Mouse (Mus musculus) splenic B cell, adult 2 months (primary cell): ENCODE results near the gene Tulp2.

Experiments
- DNase-seq: peaks from one replicate; pipeline ENCODE4 v3.0.0-alpha.2; 2011; ENCODE audit warnings: low read depth, low spot score
- H3K27me3 ChIP-seq: 2 replicates; pipeline ENCODE4 v1.6.1; 2012; ENCODE audit warnings: mild to moderate bottlenecking, low read length, moderate library complexity, mixed read lengths; ENCODE audit not compliant: control insufficient read depth, poor library complexity, insufficient read depth, severe bottlenecking
- H3K36me3 ChIP-seq: 2 replicates; pipeline ENCODE4 v1.6.1; 2012; ENCODE audit warnings: mild to moderate bottlenecking, low read length, moderate library complexity, mixed read lengths; ENCODE audit not compliant: control insufficient read depth, poor library complexity, insufficient read depth, severe bottlenecking

Gene Tulp2

GRCm38 (mm10) chr7:45488293-45489204, 6.9 kb downstream of the Tulp2 start, which contains the start of gene Dhdh:
TSS of gene Dhdh (minus strand) at chr7:45488805.
- DNase-seq = peak; percentile 52
- Histone ChIP-seq H3K27me3 (no peaks in the 10 kb centered on the region), H3K36me3 (no peaks in the 10 kb centered on the region)

GRCm38 (mm10) chr7:45489578-45489977, 7.9 kb downstream of the Tulp2 start:
- no peak for DNase-seq
- Histone ChIP-seq H3K36me3 (no peaks in the 10 kb centered on the region), H3K27me3 (no peaks in the 10 kb centered on the region)

GRCm38 (mm10) chr7:45490822-45491221, 9.1 kb downstream of the Tulp2 start:
- no peak for DNase-seq
- H3K36me3 ChIP-seq = no peaks in the 10 kb centered on the region; the same call in none of the 2 replicates
- H3K27me3 ChIP-seq = no peaks in the 10 kb centered on the region

GRCm38 (mm10) chr7:45491264-45491663, 9.6 kb downstream of the Tulp2 start:
- H3K36me3 ChIP-seq = no peaks in the 10 kb centered on the region; the same call in none of the 2 replicates
- no peak for DNase-seq
- H3K27me3 ChIP-seq = no peaks in the 10 kb centered on the region

GRCm38 (mm10) chr7:45492225-45492844, 10.7 kb downstream of the Tulp2 start:
- Histone ChIP-seq H3K27me3 (no peaks in the 10 kb centered on the region), H3K36me3 (no peaks in the 10 kb centered on the region; the same call in none of the 2 replicates)
- DNase-seq = no peak

GRCm38 (mm10) chr7:45492951-45493350, 11.3 kb downstream of the Tulp2 start:
- no peaks in the 10 kb centered on the region for H3K27me3 ChIP-seq
- no peaks in the 10 kb centered on the region; the same call in none of the 2 replicates for H3K36me3 ChIP-seq
- DNase-seq = no peak

GRCm38 (mm10) chr7:45494548-45494947, 12.9 kb downstream of the Tulp2 start:
- no peak for DNase-seq
- Histone ChIP-seq H3K36me3 (peaks cover 2% of the 10 kb centered on the region), H3K27me3 (no peaks in the 10 kb centered on the region)

- peaks cover 2% of the 10 kb centered on the region for H3K36me3 ChIP-seq
- no peaks in the 10 kb centered on the region for H3K27me3 ChIP-seq
- DNase-seq = no peak
Observed at GRCm38 (mm10) chr7:45498427-45498826, 16.8 kb downstream of the Tulp2 start.

GRCm38 (mm10) chr7:45507583-45507982, 25.9 kb downstream of the Tulp2 start:
- H3K36me3 ChIP-seq = no peaks in the 10 kb centered on the region
- DNase-seq = no peak
- H3K27me3 ChIP-seq = no peaks in the 10 kb centered on the region

- no peak for DNase-seq
Observed at GRCm38 (mm10) chr7:45508561-45508960, 26.9 kb downstream of the Tulp2 start.

GRCm38 (mm10) chr7:45509181-45509882, 27.7 kb downstream of the Tulp2 start:
- Histone ChIP-seq H3K36me3 (no peaks in the 10 kb centered on the region), H3K27me3 (no peaks in the 10 kb centered on the region)
- no peak for DNase-seq

More at GRCm38 (mm10) chr7:45508561-45508960, 26.9 kb downstream of the Tulp2 start:
- Histone ChIP-seq H3K36me3 (no peaks in the 10 kb centered on the region), H3K27me3 (no peaks in the 10 kb centered on the region)

GRCm38 (mm10) chr7:45509912-45510787, 28.5 kb downstream of the Tulp2 start, which contains the start of gene Nucb1:
TSS of gene Nucb1 (minus strand) at chr7:45510406.
- Histone ChIP-seq H3K27me3 (no peaks in the 10 kb centered on the region), H3K36me3 (no peaks in the 10 kb centered on the region)
- DNase-seq = peak; percentile 93

- H3K27me3 ChIP-seq = no peaks in the 10 kb centered on the region
- DNase-seq = no peak
Observed at GRCm38 (mm10) chr7:45514411-45514810, 32.7 kb downstream of the Tulp2 start.

GRCm38 (mm10) chr7:45515436-45515835, 33.8 kb downstream of the Tulp2 start:
- no peak for DNase-seq
- Histone ChIP-seq H3K36me3 (no peaks in the 10 kb centered on the region), H3K27me3 (no peaks in the 10 kb centered on the region)

More at GRCm38 (mm10) chr7:45514411-45514810, 32.7 kb downstream of the Tulp2 start:
- H3K36me3 ChIP-seq = no peaks in the 10 kb centered on the region
